Mouse (Mus musculus) kidney, adult 8-10 months (tissue): ENCODE measurements around the gene Fpr2.
"Not testable (repeated sequence)": the region's sequence is repeated elsewhere in the genome, so short reads cannot be mapped to it uniquely, and the experiment has no call there.

ENCODE experiments used
- DNase-seq, 2 experiments: peaks; one replicate each; pipeline ENCODE4 v3.0.0; 2022

Gene Fpr2

DNA sequence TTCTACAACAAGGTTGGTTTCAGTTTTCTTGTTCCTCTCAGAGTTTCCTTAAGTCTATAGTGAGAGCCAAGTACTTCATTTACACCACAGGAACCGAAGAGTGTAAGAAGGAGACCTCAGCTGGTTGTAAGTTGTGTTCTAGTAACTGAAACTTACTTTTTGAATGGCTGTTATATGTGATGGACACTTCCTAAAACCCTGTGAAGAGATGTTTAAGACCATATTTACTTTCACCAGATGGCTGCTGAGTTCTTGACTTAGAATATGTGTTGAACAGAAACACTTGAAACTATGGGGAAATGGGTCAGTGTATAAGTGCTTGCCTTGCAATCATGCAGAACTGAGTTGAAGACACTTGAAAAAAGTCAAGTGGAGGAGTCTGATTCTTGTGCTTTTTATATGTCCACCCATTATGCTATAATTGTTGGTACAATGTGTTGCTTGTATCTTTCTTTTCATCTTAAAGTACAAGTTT, at the start of gene Fpr2, which contains the start of gene Fpr3:
Gene Fpr2 (plus strand): TSS at position 51 of the 475 bp plus-strand sequence.
Gene Fpr3 (plus strand): TSS at position 79 of the 475 bp plus-strand sequence.
- no peak for DNase-seq

DNA sequence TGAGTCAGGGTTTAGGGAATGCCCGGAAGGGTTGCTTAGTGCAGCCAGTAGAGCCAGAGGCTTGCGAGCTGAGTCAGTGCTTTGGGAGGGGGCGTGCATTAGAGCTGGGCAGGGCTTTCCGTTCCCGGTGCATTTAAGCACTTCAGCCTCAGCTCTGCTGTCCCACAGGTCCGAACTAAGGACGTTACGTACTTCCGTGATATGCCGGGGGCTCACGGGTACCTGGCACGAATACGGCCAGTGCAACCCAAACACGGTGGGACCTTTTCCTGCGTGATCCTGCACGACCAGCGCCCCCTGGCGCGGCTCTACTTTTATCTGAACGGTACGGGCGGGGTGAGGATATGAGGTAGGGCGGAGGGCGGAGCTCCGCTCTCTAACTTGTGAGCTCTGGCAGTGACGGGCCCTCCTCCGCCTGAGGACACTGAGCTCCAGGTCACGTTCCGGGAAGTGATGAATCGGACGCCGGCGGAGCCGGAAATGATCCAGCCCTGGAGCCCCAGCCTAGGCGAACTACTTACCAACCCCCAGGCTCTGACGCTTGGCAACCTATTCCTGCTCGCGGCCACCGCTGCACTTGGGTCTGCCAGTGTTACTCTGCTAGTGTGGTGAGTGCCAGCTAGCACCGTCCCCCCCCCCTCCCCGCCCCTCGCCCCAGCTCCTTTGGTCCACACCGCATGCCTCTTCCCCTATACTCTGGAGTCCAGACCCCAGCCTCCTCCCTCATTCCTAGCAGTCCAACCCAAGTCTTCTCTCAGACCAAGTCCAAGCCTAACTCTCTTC, 49.5 kb upstream of the Fpr2 start:
- peak; percentile 98 for DNase-seq

GRCm38 (mm10) chr17:17839276-17839675, 48.3 kb upstream of the Fpr2 start:
- DNase-seq = no peak

GRCm38 (mm10) chr17:17840796-17841195, 46.8 kb upstream of the Fpr2 start:
- DNase-seq = no peak

GRCm38 (mm10) chr17:17843534-17844261, 43.9 kb upstream of the Fpr2 start:
- no peak for DNase-seq

DNA sequence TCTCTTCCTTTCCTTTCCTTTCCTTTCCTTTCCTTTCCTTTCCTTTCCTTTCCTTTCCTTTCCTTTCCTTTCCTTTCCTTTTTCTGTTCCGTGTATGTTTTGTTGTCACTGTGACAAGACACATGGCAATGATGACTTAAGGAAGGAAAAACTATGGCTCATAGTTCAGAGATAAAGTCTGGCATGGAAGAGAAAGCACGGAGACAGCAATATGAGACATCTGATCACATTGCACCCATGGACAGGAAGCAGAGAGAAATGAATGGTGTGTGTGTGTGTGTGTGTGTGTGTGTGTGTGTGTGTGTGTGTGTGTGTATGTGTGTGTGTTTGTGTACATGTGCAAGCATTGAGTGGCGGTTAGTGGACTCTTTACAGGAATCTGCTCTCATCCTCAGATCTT, 43.0 kb upstream of the Fpr2 start:
- DNase-seq = not testable (repeated sequence)

DNA sequence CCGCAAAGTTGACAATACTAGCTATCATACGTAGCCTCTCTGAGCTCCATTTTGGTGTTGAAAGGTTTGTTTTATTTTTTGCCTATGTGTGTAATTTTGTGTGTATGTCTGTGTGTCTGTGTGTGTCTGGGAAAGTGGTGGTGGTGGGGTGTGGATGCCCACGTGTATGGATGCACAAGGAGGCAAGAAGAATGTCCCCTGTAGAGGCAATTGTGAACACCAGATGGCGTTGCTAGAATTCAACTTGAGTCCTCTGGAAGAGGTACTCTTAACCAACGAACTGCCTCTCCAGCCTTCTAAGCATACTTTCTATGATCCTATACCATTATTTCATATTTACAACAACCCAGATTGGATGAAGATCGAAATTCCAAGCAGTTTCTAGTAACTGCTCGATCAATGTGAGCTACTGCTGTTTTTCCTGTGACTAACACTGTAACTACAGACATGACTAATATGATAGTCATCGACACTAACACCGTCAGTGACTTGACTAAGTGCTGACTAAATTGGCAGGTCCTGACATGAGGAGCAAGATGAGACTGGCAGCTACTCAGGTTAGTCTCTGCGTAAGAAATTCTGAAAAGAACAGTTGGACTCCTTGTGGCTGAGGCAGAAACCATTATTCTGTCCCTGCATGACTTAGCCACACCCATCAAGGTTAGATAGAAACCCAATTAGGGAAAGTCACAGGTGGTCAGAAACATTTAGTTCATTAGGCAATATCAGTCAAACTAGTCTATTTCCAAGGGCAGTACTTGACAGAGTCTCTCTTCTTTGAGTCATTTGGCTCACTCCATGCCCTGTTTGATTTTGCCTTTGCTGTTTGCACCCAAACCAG, 42.2 kb upstream of the Fpr2 start:
- DNase-seq = no peak

- DNase-seq = no peak
These were observed 38.6 kb upstream of the Fpr2 start for GRCm38 (mm10) chr17:17848988-17849387.

- no peak for DNase-seq
These were observed 37.5 kb upstream of the Fpr2 start for GRCm38 (mm10) chr17:17849906-17850712.

DNA sequence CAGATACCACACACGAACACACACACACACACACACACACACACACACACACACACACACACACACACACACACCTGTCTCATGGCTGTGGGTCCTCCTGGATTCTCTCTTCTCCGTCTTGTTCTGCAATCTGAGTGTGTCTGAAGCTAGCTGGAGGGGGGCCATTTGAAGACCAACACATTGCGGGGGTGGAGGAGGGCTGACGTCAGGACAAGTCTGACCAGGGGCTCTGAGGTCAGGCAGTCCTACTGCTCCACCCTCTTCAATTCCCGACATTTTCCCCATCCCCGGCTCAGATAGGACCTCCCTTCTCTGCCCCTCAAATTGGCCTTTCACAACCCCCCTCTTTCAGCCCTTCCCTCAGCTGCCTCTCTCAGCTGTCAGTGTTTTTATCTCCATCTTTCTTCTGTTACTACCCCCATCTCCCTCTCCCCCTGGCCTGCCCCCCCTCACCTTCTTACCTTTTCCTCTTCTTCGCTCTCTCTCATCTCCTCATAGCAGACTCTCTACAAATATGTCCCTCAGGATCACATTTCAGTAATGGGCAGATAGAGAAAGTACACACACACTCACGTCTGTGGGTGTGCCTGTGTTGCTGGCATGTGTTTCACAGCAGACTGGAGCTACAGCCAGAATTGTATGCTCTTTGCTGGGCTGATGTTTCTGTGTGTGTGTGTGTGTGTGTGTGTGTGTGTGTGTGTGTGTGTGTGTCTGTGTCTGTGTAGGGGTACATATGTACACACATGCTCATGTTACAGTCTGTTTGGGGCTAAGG, 32.4 kb upstream of the Fpr2 start, which contains the start of gene Has1:
Gene Has1 (minus strand): TSS at position 142 of the 775 bp plus-strand sequence.
- no peak for DNase-seq

DNA sequence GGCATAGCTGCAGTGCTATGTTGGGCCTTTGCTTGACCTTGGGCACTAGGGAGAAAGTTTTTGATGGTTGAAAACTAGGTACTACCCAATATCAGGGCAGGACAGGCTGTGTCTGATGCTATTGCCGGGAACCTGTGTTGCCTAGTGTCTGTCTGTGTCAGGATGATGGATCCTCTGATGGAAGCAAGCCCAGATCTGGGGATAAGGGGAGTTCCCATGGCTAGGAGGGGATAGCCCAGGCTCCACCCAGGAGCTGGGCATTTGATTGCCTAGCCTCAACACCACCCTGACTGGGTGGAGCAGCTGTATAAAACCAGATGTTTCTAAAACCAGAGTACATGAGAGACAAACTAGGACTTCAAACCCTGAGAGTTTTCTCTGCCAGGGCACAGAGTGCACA, 31.0 kb upstream of the Fpr2 start:
- DNase-seq = no peak

GRCm38 (mm10) chr17:17857446-17857845, 30.2 kb upstream of the Fpr2 start:
- DNase-seq = no peak

DNA sequence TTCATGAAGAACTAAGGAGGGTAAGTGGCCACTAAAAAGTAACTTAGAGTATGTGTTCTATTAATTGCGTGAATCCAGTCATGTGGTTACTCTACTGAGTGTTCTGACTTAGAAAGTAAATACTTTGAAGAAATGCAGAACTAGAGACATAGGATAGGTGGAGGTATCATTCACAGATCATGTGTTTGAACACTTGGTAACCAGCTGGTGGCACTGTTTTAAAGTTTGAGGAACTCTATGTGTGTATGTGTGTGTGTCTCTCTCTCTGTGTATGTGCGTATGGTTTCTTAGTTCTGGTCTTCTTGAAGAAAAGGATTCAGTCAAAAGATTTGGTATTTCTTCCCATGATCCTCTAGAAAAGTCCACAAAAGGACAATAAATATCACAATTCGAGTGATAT, 27.5 kb upstream of the Fpr2 start:
- no peak for DNase-seq

DNA sequence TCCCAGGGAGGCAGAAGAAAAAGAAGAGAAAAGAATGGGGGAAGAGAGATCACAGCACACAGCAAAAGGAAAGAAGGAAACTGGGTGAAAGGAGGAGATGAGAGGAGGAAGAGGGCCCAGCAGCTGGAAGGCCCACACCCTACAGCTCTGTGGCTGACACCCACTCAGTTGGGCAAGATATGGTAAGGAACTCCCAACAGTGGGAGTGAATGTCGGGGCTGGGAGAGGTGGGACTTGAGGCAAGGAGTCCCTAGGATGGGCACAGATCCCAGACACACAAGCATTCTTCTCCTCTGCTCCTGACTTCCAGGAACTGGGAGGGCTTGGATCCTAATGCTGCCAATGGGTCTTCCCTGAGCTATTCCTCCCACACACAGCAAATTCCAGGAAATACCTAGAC, 25.3 kb upstream of the Fpr2 start:
- DNase-seq = no peak

GRCm38 (mm10) chr17:17865168-17865567, 22.5 kb upstream of the Fpr2 start:
- DNase-seq = no peak

DNA sequence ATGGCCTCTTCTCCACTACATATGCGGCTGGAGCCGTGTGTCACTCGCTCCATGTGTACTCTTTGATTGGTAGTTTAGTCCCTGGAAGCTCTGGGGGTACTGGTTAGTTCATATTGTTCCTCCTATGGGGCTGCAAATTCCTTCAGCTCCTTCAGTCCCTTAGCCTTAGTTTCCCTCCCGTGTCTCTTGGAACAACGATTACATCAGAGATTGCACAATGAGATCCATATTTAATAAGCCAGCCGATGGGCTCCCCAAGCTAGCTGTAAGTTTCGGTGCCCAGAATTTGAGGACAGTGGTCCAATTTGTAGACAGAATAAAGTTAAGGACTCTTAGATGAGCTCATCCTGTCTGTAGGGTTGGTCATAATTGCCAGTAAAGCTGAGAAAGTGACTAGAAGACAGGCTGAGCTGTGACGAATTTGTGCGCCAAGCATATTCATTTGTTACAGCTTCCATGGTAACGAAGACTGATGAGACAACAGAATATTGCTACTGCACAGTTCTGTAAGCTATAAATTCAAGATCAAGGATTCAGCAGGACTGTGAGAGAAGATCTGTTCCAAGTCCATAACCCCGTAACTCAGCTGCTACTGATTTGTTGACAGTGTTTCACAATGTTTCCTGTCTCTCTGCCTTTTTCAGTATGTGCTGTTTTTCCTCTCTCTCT, 20.7 kb upstream of the Fpr2 start:
- DNase-seq = no peak

GRCm38 (mm10) chr17:17870892-17871550, 16.6 kb upstream of the Fpr2 start:
- no peak for DNase-seq

GRCm38 (mm10) chr17:17871697-17872096, 15.9 kb upstream of the Fpr2 start:
- no peak for DNase-seq

DNA sequence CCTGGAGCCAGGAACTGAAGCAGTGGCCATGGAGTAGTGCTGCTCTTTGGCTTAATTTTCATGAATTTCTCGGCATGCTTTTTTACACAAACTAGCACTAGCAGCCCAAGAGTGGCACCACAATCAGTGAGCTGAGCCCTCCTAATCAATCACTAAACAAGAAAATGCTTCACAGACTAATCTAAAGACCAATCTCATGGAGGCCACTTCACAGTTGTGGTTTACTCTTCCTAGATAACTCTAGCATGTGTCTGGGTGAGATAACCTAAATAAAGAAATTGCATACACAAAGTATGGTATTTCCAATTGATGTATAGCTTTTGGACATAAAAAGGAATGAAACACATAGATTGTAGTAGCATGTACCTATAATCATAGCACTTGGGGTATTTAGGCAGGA, 8.3 kb upstream of the Fpr2 start:
- no peak for DNase-seq

- DNase-seq = no peak
These were observed 5.0 kb upstream of the Fpr2 start for GRCm38 (mm10) chr17:17882672-17883071.
